ENCODE assay signal across 12 mouse cellular contexts in the genomic region with DNA sequence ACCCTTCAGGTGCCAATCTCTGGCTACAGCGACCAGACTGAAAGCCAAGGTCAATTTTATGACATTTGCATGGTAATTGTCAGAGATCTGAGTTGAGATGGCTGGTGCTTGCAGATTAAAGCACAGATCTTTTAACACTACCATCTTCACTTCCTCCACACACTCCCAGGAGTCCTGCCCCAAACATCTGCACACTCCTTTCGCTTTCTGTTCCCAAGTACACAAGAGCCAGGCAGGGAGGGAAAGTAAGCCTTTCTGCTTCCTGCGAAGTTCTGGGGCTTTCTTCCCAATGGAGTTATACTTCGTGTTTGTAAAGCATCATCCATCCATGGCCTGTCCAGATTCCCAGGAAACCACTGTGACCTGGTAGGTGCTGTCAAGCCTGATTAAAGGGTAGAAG. TPM values are rescaled to one million over a fixed set of nuclear protein-coding genes. Genes with fewer than 3 reads are reported as not detected.
A peak's percentile ranks its signal among the peaks of the same experiment; 100 is the strongest.
DNase-seq lines count a peak whose midpoint lies in the region; ATAC-seq lines count a peak whose summit lies in the region.
"Had no signal": no experiment of that assay in that cellular context is flagged by ENCODE, and none has a peak within 500 bp of the region (broad histone marks: within the 10 kb centered on the region; RNA-seq: fewer than 3 reads in every experiment).

No protein-coding gene starts in this region.

- H3K27ac ChIP-seq in kidney, embryonic 14.5 days (ENCODE audit: low read depth, low read length), result no peak overlapping the region
- H3K27ac ChIP-seq: embryonic facial prominence, embryonic 13.5 days had no signal

- no peaks in the 10 kb centered on the region for H3K36me3 ChIP-seq in kidney, embryonic 14.5 days (ENCODE audit: control insufficient read depth, insufficient read depth, low read length)
- H3K36me3 ChIP-seq: embryonic facial prominence, embryonic 13.5 days had no signal

- DNase-seq in kidney, postnatal 10 days, result peak; percentile 23
- no peak for DNase-seq in c-Kit-positive CD71-positive TER-119-positive erythroid progenitor cells, embryonic 14.5 days (ENCODE audit: low spot score)
- no peak for DNase-seq in urinary bladder, adult 18-20 months (ENCODE audit: low spot score in 2 of 2)
- DNase-seq: cerebellum, adult 11 months; midbrain, embryonic 14.5 days; thymus, postnatal 36 days had no signal

- H3K4me2 ChIP-seq in kidney, embryonic 14.5 days (replicated peaks; ENCODE audit: low read depth, low read length), result no peak overlapping the region
- H3K4me2 ChIP-seq: embryonic facial prominence, embryonic 13.5 days had no signal

- H3K4me1 ChIP-seq in kidney, embryonic 14.5 days (ENCODE audit: control insufficient read depth, insufficient read depth, low read length), result no peaks in the 10 kb centered on the region
- H3K4me1 ChIP-seq: embryonic facial prominence, embryonic 13.5 days had no signal

- H3K27me3 ChIP-seq in kidney, embryonic 14.5 days (ENCODE audit: control insufficient read depth, insufficient read depth, low read length), result no peaks in the 10 kb centered on the region
- H3K27me3 ChIP-seq: embryonic facial prominence, embryonic 13.5 days had no signal

- H3K4me3 ChIP-seq in kidney, embryonic 14.5 days (ENCODE audit: low read length), result no peak overlapping the region
- H3K4me3 ChIP-seq: embryonic facial prominence, embryonic 13.5 days had no signal

- no peak for ATAC-seq in kidney, embryonic 14.5 days (ENCODE audit: low FRiP score, low TSS enrichment)
- ATAC-seq in CD4-positive, CD25-positive, alpha-beta regulatory T cell, adult 4 months, result peak; percentile 73
- ATAC-seq in common myeloid progenitor, adult 5-6 weeks (replicated peaks; ENCODE audit: low read depth, poor library complexity, severe bottlenecking), result peak; percentile 75
- ATAC-seq in megakaryocyte progenitor cell, adult 5-6 weeks (replicated peaks; ENCODE audit: poor library complexity), result peak; percentile 76
- ATAC-seq: hindbrain, embryonic 16.5 days had no signal

- H3K9ac ChIP-seq in kidney, embryonic 14.5 days (ENCODE audit: low read depth, low read length), result no peak overlapping the region
- H3K9ac ChIP-seq: embryonic facial prominence, embryonic 13.5 days had no signal

- WGBS in kidney, embryonic 14.5 days, result 77% methylated on average over 4 of the region's 4 CpGs

- H3K9me3 ChIP-seq in kidney, embryonic 14.5 days (ENCODE audit: control insufficient read depth, low read length), result no peaks in the 10 kb centered on the region
- H3K9me3 ChIP-seq: embryonic facial prominence, embryonic 13.5 days had no signal

RNA-seq across cellular contexts. Expression of gene Adcy9, which starts 38.8 kb away (rescaled TPM):
- 1.1 and 1.3 TPM in 2 replicates for polyA plus RNA-seq in kidney, embryonic 14.5 days (2014; fragmentation: Nextera tagmentation; extraction: Ambion mirVana)
- under 1 TPM; 0.52 to 0.70 TPM for polyA plus RNA-seq in CD4-positive, CD25-positive, alpha-beta regulatory T cell, adult 4 months (2017; shearing (Covaris generic))
- total RNA-seq in common myeloid progenitor, adult 5-6 weeks (2017), result 7.0 and 11.6 TPM in 2 replicates
- total RNA-seq in megakaryocyte progenitor cell, adult 5-6 weeks (2015), result 1.1 and 2.7 TPM in 2 replicates
- total RNA-seq in megakaryocyte progenitor cell, adult 5-6 weeks (2017), result 3.7 and 4.7 TPM in 2 replicates
